Mouse (Mus musculus) E14TG2a.4 (cell line): Measurements from ENCODE around the gene Duox1.

Experiments used
- CTCF ChIP-seq: conservative IDR thresholded peaks from 2 replicates; pipeline ENCODE4 v1.5.1; 2014; ENCODE audit warnings: low read length
- NANOG ChIP-seq: IDR thresholded peaks from 2 replicates; pipeline ENCODE4 v1.6.1; 2014; ENCODE audit warnings: borderline replicate concordance, low read length, mixed read lengths

GRCm38 (mm10) chr2:122309647-122310046 lies 5.8 kb upstream of the Duox1 start:
- TF ChIP-seq CTCF = no peak
- TF ChIP-seq NANOG = no peak
